Mouse (Mus musculus): Measurements from ENCODE around the gene Kcnd3. TPM values are rescaled to one million over a fixed set of nuclear protein-coding genes. Genes with fewer than 3 reads are reported as not detected.

Kcnd3 gene
- polyA plus RNA-seq, 1 experiment = not detected

DNA sequence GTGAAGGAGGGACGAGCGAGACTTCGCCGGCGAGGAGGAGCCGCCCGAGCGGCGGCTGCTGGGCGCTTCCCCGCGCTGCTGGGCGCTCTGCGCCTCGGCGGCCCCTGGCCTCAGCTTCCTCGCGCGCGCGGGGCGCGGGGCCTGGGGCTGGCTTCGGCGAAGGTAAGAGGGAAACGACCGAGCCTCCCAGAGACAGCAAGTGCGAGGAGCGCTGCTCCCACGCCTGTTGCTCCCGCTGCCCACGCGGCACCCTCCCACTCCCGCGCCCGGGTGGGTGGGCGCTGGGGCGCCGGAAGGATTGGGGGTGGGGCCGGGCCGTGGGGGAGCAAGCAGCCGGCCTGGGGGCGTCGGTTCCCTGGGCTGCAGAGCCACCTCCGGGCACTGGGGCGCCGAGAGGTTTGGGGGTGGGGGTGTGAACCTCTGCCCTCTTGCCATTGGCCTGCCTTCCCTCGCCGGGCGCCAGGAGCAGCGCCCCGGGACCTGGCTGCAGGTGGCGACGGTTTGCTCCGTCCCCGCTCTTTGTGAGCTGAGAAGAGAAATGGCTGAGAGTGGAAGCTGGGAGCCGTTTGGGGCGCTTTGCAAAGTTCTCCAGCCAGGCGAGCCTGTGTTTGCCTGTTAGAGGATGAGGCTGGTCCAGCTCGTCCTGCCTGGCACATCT, 555 bp downstream of the Kcnd3 start:
- Histone ChIP-seq H3K9me3 (no peaks in the 10 kb centered on the region), H3K4me3 (replicated peaks) (peak overlapping the region; percentile 83), H3K4me1 (peaks cover 24% of the 10 kb centered on the region), H3K27me3 (replicated peaks) (peaks cover 90% of the 10 kb centered on the region), H3K36me3 (replicated peaks; ENCODE audit: low read length) (no peaks in the 10 kb centered on the region)
- TF ChIP-seq GATA1 (IDR thresholded peaks at IDR 0.05; ENCODE audit: borderline replicate concordance, low read length) = no peak
- TF ChIP-seq FLI1 (IDR thresholded peaks at IDR 0.05; ENCODE audit: low read length) = no peak

DNA sequence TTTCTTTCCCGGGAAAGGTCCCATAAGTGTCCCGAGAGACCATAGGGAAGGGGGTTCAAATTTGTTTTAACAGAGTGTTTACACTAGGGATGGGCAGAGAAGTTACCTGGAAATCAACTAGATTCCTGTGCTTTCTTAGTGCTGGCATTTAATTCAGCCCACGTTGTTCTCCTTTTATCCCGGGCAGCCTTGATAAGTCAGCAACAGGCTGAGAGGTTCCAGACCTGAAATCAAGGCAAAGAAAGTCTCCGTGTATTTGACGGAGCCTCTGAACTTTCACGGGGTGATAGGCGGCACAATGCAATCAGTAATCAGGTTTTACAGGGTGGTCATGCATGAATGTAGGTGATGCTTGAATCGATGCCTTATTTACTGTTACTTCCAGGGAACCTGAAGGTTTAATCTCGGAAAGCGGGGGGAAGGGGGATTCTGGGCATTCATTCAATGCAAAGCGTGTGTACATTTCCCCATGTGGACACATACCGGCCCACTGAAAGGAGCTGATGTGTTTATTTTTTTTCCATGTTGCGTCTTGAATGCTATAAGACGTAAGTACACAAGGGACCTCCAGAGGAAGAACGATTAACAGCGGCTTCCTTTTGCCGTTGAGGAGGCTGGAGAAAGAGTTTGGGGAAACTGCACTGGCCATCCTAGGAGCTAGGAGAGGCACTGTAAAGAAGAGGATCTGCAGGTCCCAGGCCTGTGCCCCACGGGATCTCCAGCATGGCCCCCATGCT, 1.3 kb downstream of the Kcnd3 start:
- H3K4me3 ChIP-seq (replicated peaks) = no peak overlapping the region
- H3K9me3 ChIP-seq = no peaks in the 10 kb centered on the region
- no peaks in the 10 kb centered on the region for H3K36me3 ChIP-seq (replicated peaks; ENCODE audit: low read length)
- H3K4me1 ChIP-seq = peaks cover 24% of the 10 kb centered on the region
- peaks cover 90% of the 10 kb centered on the region for H3K27me3 ChIP-seq (replicated peaks)
- no peak for TF ChIP-seq FLI1 (IDR thresholded peaks at IDR 0.05; ENCODE audit: low read length)
- TF ChIP-seq GATA1 (IDR thresholded peaks at IDR 0.05; ENCODE audit: borderline replicate concordance, low read length) = no peak

DNA sequence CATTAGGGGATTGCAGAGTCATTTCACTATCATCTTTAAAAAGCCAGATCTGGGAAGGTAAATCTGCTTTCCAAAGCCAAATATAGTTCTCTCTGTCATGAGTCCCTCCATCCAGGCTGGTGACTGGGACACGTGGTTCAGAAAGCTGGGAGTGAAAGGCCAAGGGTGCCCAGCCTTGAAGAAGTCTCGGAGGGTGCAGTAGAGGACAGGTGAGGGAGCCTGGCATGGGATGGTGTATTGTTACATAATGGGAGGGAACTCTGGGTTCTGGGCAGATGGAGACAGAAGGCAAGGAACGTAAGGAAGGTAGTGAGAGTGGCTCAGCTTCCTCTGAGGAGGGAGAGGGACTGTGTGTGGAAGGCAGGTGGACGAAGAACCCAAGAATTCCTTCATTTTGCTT, 5.5 kb downstream of the Kcnd3 start:
- Histone ChIP-seq H3K9me3 (no peaks in the 10 kb centered on the region), H3K4me3 (replicated peaks) (no peak overlapping the region), H3K4me1 (peaks cover 4% of the 10 kb centered on the region), H3K27me3 (replicated peaks) (peaks cover 56% of the 10 kb centered on the region), H3K36me3 (replicated peaks; ENCODE audit: low read length) (no peaks in the 10 kb centered on the region)
- no peak for TF ChIP-seq GATA1 (IDR thresholded peaks at IDR 0.05; ENCODE audit: borderline replicate concordance, low read length)
- no peak for TF ChIP-seq FLI1 (IDR thresholded peaks at IDR 0.05; ENCODE audit: low read length)

DNA sequence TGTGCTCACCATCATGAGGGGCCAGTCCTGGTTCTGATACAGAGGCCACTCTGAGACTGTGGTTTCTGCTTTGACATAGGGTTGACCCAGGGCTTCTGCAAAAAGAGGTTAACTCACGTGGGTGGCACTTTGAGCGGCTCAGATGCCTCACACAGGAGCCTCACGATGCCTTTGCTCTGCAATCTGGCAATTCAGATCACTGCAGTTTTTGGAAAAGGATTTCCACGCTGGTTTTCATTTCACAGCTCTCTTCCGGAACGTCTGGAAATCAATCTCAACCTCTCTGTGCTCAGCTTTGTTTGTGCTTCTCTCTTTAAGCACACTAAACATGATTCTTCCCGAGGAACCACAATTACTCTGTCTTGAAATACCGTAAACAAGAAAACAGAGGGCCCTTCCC, 14.4 kb downstream of the Kcnd3 start:
- peaks cover 12% of the 10 kb centered on the region for H3K27me3 ChIP-seq (replicated peaks)
- no peak overlapping the region for H3K4me3 ChIP-seq (replicated peaks)
- H3K4me1 ChIP-seq = no peaks in the 10 kb centered on the region
- no peaks in the 10 kb centered on the region for H3K9me3 ChIP-seq
- no peaks in the 10 kb centered on the region for H3K36me3 ChIP-seq (replicated peaks; ENCODE audit: low read length)
- TF ChIP-seq FLI1 (IDR thresholded peaks at IDR 0.05; ENCODE audit: low read length) = no peak
- TF ChIP-seq GATA1 (IDR thresholded peaks at IDR 0.05; ENCODE audit: borderline replicate concordance, low read length) = no peak

DNA sequence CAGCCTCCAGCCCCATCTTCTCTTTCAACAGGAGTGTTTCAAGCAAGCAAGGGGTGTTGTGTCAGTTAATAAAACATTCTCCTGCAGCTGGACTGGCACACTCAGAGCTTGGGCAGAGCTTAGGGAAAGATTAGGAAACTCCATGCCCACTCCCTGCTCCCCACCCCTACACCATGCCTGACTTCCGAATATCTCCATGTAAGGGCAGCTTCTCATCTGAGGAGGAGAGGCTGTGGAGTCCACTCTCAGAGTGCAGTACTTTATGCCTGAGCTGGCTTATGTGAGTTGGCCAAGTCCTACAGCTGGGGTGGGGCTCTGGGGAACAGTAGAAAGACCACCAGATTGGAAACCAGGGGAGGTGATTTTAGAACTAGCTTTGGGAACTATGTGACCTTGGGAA, 20.4 kb downstream of the Kcnd3 start:
- Histone ChIP-seq H3K4me3 (replicated peaks) (no peak overlapping the region), H3K9me3 (no peaks in the 10 kb centered on the region), H3K4me1 (no peaks in the 10 kb centered on the region), H3K27me3 (replicated peaks) (no peaks in the 10 kb centered on the region), H3K36me3 (replicated peaks; ENCODE audit: low read length) (no peaks in the 10 kb centered on the region)
- TF ChIP-seq FLI1 (IDR thresholded peaks at IDR 0.05; ENCODE audit: low read length) (no peak), GATA1 (IDR thresholded peaks at IDR 0.05; ENCODE audit: borderline replicate concordance, low read length) (no peak)

DNA sequence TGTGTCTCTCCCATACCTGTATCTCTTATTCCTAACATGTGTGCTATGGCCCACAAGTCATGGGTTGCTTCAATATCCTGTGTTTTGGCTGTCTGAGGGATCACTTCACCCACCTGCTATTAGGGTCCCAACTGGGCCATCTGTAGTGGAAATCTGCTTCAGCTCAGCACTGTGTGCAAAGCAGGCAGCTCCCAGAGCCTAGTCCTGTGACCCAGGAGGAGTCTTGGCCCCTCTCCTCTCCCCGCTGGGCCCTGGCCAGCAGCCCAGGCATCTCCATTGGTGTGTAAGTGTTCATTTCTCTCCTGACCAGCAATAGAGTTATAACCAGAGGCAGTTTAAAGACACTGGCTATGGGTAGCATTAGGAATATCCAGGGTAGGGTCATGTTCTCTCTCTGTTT, 24.3 kb downstream of the Kcnd3 start:
- H3K4me3 ChIP-seq (replicated peaks) = no peak overlapping the region
- TF ChIP-seq FLI1 (IDR thresholded peaks at IDR 0.05; ENCODE audit: low read length) (no peak), GATA1 (IDR thresholded peaks at IDR 0.05; ENCODE audit: borderline replicate concordance, low read length) (no peak)
- H3K36me3 ChIP-seq (replicated peaks; ENCODE audit: low read length) = no peaks in the 10 kb centered on the region
- no peaks in the 10 kb centered on the region for H3K9me3 ChIP-seq
- peaks cover 2% of the 10 kb centered on the region for H3K27me3 ChIP-seq (replicated peaks)
- peaks cover 3% of the 10 kb centered on the region; the same call in 1 of the 2 replicates for H3K4me1 ChIP-seq

DNA sequence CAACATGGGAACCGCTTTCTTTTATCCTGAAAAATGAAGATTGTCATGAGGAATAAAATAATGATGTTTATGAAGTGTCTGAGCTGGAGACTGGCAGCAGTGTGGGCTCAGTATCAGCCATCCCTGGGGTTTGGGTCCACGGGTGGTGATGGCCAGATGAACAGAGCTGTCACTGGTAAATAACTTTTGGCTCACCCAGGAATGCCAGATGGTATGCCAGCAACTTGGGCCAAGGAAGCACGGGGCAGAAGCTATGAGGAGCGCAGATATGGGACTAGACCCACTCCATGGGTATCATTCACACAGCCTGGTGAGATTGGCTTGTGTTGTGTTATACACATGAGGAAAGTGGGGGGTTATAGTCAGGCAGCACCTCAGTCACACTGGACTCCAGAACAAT, 26.7 kb downstream of the Kcnd3 start:
- Histone ChIP-seq H3K9me3 (no peaks in the 10 kb centered on the region), H3K4me3 (replicated peaks) (no peak overlapping the region), H3K36me3 (replicated peaks; ENCODE audit: low read length) (no peaks in the 10 kb centered on the region), H3K27me3 (replicated peaks) (peaks cover 4% of the 10 kb centered on the region), H3K4me1 (peaks cover 3% of the 10 kb centered on the region; the same call in 1 of the 2 replicates)
- TF ChIP-seq FLI1 (IDR thresholded peaks at IDR 0.05; ENCODE audit: low read length) (no peak), GATA1 (IDR thresholded peaks at IDR 0.05; ENCODE audit: borderline replicate concordance, low read length) (no peak)

DNA sequence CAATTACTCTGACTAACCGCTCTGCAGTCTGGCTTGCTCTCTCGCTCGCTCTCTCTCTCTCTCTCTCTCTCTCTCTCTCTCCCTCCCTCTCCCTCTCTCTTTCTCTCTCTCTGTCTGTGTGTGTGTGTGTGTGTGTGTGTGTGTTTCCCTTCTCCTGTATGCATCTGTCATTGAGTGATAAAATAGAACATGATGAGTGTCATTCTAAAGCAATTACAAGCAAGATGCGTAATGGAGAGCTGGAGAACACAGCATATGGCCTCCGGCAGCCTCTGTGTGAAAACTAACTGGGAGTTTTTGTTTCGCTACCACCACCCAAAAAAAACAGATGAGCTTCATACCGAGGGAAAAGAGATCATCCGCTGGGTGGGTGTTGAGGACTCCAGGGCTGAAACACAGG, 29.3 kb downstream of the Kcnd3 start:
- TF ChIP-seq FLI1 (IDR thresholded peaks at IDR 0.05; ENCODE audit: low read length) (no peak), GATA1 (IDR thresholded peaks at IDR 0.05; ENCODE audit: borderline replicate concordance, low read length) (no peak)
- Histone ChIP-seq H3K27me3 (replicated peaks) (peaks cover 6% of the 10 kb centered on the region), H3K9me3 (no peaks in the 10 kb centered on the region)

DNA sequence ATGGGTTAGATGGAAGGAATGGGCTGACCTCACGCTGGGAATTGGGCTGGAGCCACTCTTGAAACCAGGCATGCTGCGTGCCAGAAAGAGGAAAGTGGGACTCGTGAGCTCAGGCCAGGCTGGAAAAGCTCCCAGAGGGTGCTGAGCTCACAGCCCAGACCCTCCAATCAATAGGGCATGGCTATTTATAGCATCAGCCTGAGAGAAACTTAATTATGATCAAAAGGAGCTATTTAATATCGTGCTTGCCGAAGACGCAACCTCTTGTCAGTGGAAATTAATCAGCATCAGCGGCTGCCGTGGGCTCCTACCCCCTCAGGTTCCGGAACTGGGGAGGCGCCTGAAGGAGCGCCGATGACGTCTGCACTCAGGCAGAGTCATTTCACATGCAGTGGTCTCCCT, 31.5 kb downstream of the Kcnd3 start:
- TF ChIP-seq GATA1 (IDR thresholded peaks at IDR 0.05; ENCODE audit: borderline replicate concordance, low read length) = no peak
- no peak for TF ChIP-seq FLI1 (IDR thresholded peaks at IDR 0.05; ENCODE audit: low read length)
- H3K4me3 ChIP-seq (replicated peaks) = no peak overlapping the region

More for the DNA sequence above, 29.3 kb downstream of the Kcnd3 start:
- Histone ChIP-seq H3K36me3 (replicated peaks; ENCODE audit: low read length) (no peaks in the 10 kb centered on the region), H3K4me1 (peaks cover 3% of the 10 kb centered on the region; the same call in 1 of the 2 replicates), H3K4me3 (replicated peaks) (no peak overlapping the region)

DNA sequence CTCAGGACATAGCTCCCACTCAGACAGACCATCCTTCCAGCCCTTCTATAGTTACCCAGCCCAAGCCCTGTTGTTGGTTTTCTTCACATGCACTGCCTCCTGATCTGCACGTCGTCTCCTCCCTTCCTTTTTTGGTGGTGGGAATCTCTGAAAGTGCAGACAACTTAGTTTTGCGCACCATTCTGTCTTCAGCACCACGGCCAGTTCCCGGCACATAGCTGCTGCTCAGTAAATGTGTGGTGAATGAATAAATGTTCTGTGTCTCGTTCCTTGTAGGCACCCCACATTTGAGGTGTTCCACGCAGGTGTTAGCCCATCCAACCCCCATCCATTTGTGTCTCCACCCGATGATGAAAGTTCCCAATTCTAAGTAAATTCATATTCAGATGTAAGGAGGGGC, 35.0 kb downstream of the Kcnd3 start:
- Histone ChIP-seq H3K27me3 (replicated peaks) (peaks cover 7% of the 10 kb centered on the region), H3K36me3 (replicated peaks; ENCODE audit: low read length) (no peaks in the 10 kb centered on the region), H3K4me1 (no peaks in the 10 kb centered on the region), H3K4me3 (replicated peaks) (no peak overlapping the region), H3K9me3 (no peaks in the 10 kb centered on the region)
- TF ChIP-seq GATA1 (IDR thresholded peaks at IDR 0.05; ENCODE audit: borderline replicate concordance, low read length) = no peak
- no peak for TF ChIP-seq FLI1 (IDR thresholded peaks at IDR 0.05; ENCODE audit: low read length)

More for the DNA sequence above, 31.5 kb downstream of the Kcnd3 start:
- no peaks in the 10 kb centered on the region for H3K9me3 ChIP-seq
- no peaks in the 10 kb centered on the region for H3K36me3 ChIP-seq (replicated peaks; ENCODE audit: low read length)
- H3K27me3 ChIP-seq (replicated peaks) = peaks cover 6% of the 10 kb centered on the region
- peaks cover 3% of the 10 kb centered on the region; the same call in 1 of the 2 replicates for H3K4me1 ChIP-seq

Measured in megakaryocyte, embryonic 14.5 days (primary cell).